Mouse (Mus musculus) ES-E14 (cell line): ENCODE data around the gene Ptpn1. TPM values are rescaled to one million over a fixed set of nuclear protein-coding genes. Genes with fewer than 3 reads are reported as not detected.

Experiments
- DNase-seq: peaks from one replicate; pipeline ENCODE4 v3.0.0-alpha.2; 2013; ENCODE audit warnings: low read depth, low spot score
- H3K27ac ChIP-seq: 2 replicates; pipeline ENCODE4 v1.5.1; 2012; ENCODE audit warnings: low read depth, mild to moderate bottlenecking, low read length, moderate library complexity, mixed read lengths; ENCODE audit not compliant: poor library complexity, insufficient read depth, severe bottlenecking
- H3K36me3 ChIP-seq: 2 replicates; pipeline ENCODE4 v1.6.1; 2012; ENCODE audit warnings: mild to moderate bottlenecking, low read length, moderate library complexity, mixed read lengths; ENCODE audit not compliant: control insufficient read depth, poor library complexity, insufficient read depth, severe bottlenecking
- H3K4me1 ChIP-seq, 2 experiments: fragments of 150-350 bp in 1 of 2; sonication (generic) in 1 of 2; 2 replicates each; pipeline ENCODE4 v1.6.1; 2012; ENCODE audit warnings: low read length in 2 of 2, mild to moderate bottlenecking in 1 of 2, mixed read lengths in 1 of 2; ENCODE audit not compliant: control insufficient read depth in 2 of 2, insufficient read depth in 2 of 2, poor library complexity in 1 of 2
- H3K4me3 ChIP-seq, 2 experiments: fragments of 150-350 bp in 1 of 2; sonication (generic) in 1 of 2; 2 replicates each; pipeline ENCODE4 v1.5.1; 2012; ENCODE audit warnings: low read length in 2 of 2, low read depth in 1 of 2, mild to moderate bottlenecking in 1 of 2, mixed read lengths in 1 of 2; ENCODE audit not compliant: insufficient read depth in 1 of 2, poor library complexity in 1 of 2, severe bottlenecking in 1 of 2
- H3K9ac ChIP-seq: 2 replicates; pipeline ENCODE4 v1.6.1; 2012; ENCODE audit warnings: low read depth, mild to moderate bottlenecking, low read length, mixed read lengths; ENCODE audit not compliant: poor library complexity, insufficient read depth, severe bottlenecking
- H3K9me3 ChIP-seq: fragments of 150-350 bp; sonication (generic); 2 replicates; pipeline ENCODE4 v1.6.1; 2012; ENCODE audit warnings: low read depth, mild to moderate bottlenecking, low read length; ENCODE audit not compliant: control insufficient read depth, insufficient read depth
- CHD2 ChIP-seq: IDR thresholded peaks from 2 replicates; pipeline ENCODE4 v1.6.1; 2014; ENCODE audit warnings: mild to moderate bottlenecking, low read depth, low read length, inconsistent platforms
- HCFC1 ChIP-seq: IDR thresholded peaks from 2 replicates; pipeline ENCODE4 v1.6.1; 2012; ENCODE audit warnings: low read length, inconsistent platforms, borderline replicate concordance; ENCODE audit not compliant: insufficient read depth
- MAFK ChIP-seq: IDR thresholded peaks from 2 replicates; pipeline ENCODE4 v1.6.1; 2014; ENCODE audit warnings: mild to moderate bottlenecking, low read depth, low read length, inconsistent platforms; ENCODE audit not compliant: insufficient read depth
- ZC3H11A ChIP-seq: IDR thresholded peaks from 2 replicates; pipeline ENCODE4 v1.6.1; 2012; ENCODE audit warnings: low read depth, mild to moderate bottlenecking, inconsistent platforms, low read length, borderline replicate concordance
- ZNF384 ChIP-seq: IDR thresholded peaks from 2 replicates; pipeline ENCODE4 v1.6.1; 2012; ENCODE audit warnings: low read depth, low read length, inconsistent platforms
- in situ Hi-C, 2 experiments: fragments of 600-800 bp; cut with MboI; formaldehyde crosslinking; loops; one replicate each; pipeline ENCODE4 v1.15.1; 2025; ENCODE audit warnings: low sequenced_read_pairs in 2 of 2, inconsistent platforms in 1 of 2; ENCODE audit not compliant: unreplicated experiment in 2 of 2
- total RNA-seq: library from RNA; depleted of rRNA; stranded (reverse); fragments of 300-350 nt; gene quantifications from 2 replicates; pipeline ENCODE4 v1.2.3, GENCODE M21; 2012

Gene Ptpn1
- total RNA-seq, 1 experiment = 39.9 TPM

DNA sequence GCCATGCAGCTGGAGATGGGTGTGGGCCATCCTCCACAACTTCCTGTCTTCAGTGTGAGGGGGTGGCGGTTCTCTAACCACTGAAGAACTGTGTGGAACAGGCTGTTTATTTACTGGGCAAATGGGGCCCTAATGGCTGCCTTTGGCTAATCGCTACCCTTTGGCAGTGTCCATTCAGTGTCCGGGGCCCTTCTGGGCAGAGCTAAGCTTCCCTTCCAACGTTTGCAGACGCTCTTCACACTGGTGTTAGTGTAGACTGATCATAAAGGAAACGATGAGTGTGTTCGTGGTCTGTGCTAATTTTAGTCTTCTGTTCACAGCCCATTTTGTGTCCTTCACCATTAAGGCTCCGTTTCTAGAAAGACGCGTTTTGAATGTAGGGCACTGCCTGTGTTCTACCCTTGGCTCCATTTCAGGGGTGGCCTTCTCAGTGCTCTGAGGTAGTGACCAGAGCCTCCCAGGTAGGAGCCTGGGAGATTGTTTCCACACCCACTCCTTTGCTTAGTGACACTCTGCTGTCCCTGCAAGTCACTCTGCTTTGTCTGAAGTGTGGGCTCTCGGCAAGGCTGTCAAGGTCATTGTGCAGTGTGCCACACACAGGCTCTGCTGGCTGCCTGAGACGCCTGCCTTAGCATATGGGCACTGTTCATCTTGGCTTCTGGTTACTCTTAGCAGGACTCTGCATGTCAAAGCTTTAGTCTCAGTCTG is 11.2 kb downstream of the Ptpn1 start:
- no peak overlapping the region for H3K27ac ChIP-seq
- in situ Hi-C loops = no loop called here
- H3K4me3 ChIP-seq = no peak overlapping the region
- H3K9ac ChIP-seq = no peak overlapping the region
- no peak for DNase-seq
- H3K36me3 ChIP-seq = no peaks in the 10 kb centered on the region
- H3K9me3 ChIP-seq = no peaks in the 10 kb centered on the region
- peaks cover 5 to 37% of the 10 kb centered on the region in 2 experiments; a peak in 3 of 4 replicates for H3K4me1 ChIP-seq
- no peak for TF ChIP-seq MAFK
- TF ChIP-seq ZNF384 = no peak
- no peak for TF ChIP-seq ZC3H11A
- TF ChIP-seq HCFC1 = no peak
- TF ChIP-seq CHD2 = no peak

DNA sequence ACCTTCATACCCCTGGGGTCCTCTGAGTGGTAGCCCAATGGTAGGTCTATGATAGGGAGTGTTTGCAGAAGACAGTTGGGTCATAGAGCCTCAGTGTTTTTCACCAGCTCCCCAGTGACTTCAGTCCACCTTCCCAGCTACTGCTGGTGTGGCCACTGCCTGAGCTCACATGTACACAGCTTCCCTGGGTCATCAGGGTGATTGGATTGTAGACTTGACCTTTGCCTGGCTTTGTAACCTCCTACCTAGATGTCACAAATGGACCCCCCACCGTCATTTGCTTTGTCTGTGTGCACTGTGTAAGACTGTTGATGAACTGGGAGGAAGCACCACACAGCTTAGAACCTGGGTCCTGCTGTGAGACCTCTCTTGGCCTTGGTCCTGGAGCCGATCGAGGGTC is 12.3 kb downstream of the Ptpn1 start:
- peaks cover 5 to 37% of the 10 kb centered on the region in 2 experiments; a peak in 3 of 4 replicates for H3K4me1 ChIP-seq
- H3K4me3 ChIP-seq = no peak overlapping the region
- H3K9ac ChIP-seq = no peak overlapping the region
- no peaks in the 10 kb centered on the region for H3K36me3 ChIP-seq
- H3K27ac ChIP-seq = no peak overlapping the region
- TF ChIP-seq ZNF384 (no peak), CHD2 (no peak), HCFC1 (no peak), MAFK (no peak)
- H3K9me3 ChIP-seq = no peaks in the 10 kb centered on the region
- in situ Hi-C loops = no loop called here
- DNase-seq = no peak

- Histone ChIP-seq H3K27ac (no peak overlapping the region), H3K4me3 (no peak overlapping the region), H3K36me3 (no peaks in the 10 kb centered on the region), H3K4me1 (peaks cover 5 to 32% of the 10 kb centered on the region in 2 experiments; a peak in 3 of 4 replicates), H3K9ac (no peak overlapping the region), H3K9me3 (no peaks in the 10 kb centered on the region)
- DNase-seq = no peak
- in situ Hi-C loops = no loop called here
- TF ChIP-seq ZNF384 = no peak
- no peak for TF ChIP-seq ZC3H11A
- no peak for TF ChIP-seq MAFK
- TF ChIP-seq CHD2 = no peak
- no peak for TF ChIP-seq HCFC1
These were observed 13.6 kb downstream of the Ptpn1 start for GRCm38 (mm10) chr2:167945451-167945850.

DNA sequence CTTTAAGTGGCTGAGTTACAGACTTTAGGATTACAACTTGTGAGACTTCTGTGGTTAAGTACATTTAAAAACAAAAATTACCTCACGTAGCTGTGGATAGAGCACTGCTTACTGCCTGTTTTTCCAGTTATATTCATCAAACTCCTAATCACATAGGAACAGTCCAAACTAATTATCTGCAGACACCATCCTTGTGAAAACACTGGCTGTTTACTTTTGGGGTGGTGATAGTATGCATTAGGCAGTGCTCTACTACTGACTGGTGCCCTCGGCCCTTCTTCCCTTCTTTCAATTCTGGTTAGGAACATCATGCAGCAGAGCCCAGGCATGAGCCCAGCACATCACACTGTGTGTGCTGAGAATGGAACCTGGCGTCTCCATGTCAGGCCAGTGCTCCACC is 15.4 kb downstream of the Ptpn1 start:
- Histone ChIP-seq H3K9me3 (no peaks in the 10 kb centered on the region), H3K4me1 (peaks cover 5 to 20% of the 10 kb centered on the region in 2 experiments; a peak in 3 of 4 replicates)
- in situ Hi-C loops = no loop called here

DNA sequence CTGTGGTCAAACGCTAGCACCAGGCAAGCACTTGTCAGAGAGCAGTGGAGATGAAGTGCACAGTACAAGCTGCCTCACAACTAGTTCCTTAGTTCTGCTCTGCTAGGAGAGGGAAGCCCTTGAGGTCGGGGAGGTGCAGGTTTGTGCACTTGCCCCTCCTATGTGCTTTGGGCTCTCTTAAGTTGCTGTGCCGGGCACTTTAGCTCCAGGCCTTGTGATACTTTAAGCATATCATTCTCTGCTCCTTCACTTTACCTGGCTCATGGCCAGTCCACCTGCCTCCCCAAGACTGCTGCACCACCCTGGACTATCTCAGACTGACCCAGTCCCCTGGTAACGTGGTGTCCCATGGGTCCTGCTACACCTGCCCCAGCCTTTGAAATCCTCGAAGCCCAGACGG is 16.2 kb downstream of the Ptpn1 start:
- Histone ChIP-seq H3K36me3 (no peaks in the 10 kb centered on the region), H3K9ac (no peak overlapping the region), H3K4me3 (no peak overlapping the region), H3K9me3 (no peaks in the 10 kb centered on the region), H3K27ac (no peak overlapping the region), H3K4me1 (peaks cover 1 to 14% of the 10 kb centered on the region in 2 experiments; a peak in 2 of 4 replicates)
- TF ChIP-seq CHD2 (no peak), HCFC1 (no peak), ZC3H11A (no peak), MAFK (no peak), ZNF384 (no peak)
- in situ Hi-C loops = no loop called here
- no peak for DNase-seq

More for the DNA sequence above, 15.4 kb downstream of the Ptpn1 start:
- DNase-seq = no peak
- Histone ChIP-seq H3K27ac (no peak overlapping the region), H3K36me3 (no peaks in the 10 kb centered on the region), H3K9ac (no peak overlapping the region), H3K4me3 (no peak overlapping the region)
- TF ChIP-seq ZNF384 = no peak
- no peak for TF ChIP-seq MAFK
- TF ChIP-seq HCFC1 = no peak
- TF ChIP-seq CHD2 = no peak
- no peak for TF ChIP-seq ZC3H11A
